Mouse (Mus musculus) T-helper 2 cell (primary cell): ENCODE measurements at regions not wholly inside any gene's neighbourhood (a gene's known extent, or its start where the extent isn't known, plus 50 kb on each side); places are given as distances from the start of the nearest gene placed in this dataset.

ENCODE experiments used
- in situ Hi-C: fragments of 300-600 bp; cut with MboI, MseI; formaldehyde crosslinking; loops from one replicate; pipeline ENCODE4 v1.15.1; 2025; ENCODE audit warnings: high pct_unique_total_duplicates

DNA sequence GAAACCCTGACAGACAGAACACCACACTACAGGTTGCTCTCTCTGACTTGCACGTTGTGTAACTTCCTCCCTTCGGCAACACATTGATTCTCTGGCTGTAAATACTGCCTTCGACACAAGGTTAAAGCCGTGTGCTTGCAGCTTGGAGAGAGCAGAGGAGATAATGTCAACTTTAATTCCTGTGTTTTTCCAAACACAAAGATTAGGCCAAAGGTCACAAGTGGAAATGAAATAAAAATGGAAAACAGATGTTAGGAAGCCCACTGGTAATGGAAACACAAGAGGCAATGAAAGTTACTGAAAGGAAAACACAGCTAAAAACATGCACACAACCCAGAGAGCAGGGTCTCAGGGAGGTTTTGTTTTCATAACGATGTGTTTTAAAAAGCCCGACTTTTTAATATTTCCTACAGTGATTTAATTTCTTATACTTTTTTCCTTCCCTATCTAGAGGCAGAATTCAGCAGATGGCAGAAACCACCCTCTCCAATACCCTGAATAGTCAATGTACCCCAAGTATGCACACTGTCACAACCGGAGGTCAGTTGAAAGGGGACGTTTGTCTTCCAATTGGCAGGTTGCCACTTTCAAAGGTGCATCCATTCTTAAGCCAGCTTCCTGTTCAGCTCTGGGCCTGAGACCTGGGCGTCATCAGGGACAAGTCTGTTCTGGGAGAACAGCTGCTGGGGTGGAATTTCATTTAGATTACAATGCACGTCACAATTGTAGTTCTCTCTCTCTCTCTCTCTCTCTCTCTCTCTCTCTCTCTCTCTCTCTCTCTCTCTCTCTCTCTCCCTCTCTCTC lies 210.8 kb upstream of the Gm5148 start:
- in situ Hi-C loops, result no loop called here

- in situ Hi-C loops, result no loop called here
Measured at GRCm38 (mm10) chr3:37934236-37934635, 209.9 kb upstream of the Gm5148 start.

- in situ Hi-C loops, result no loop called here
Measured at GRCm38 (mm10) chr3:37928731-37929130, 204.4 kb upstream of the Gm5148 start.

DNA sequence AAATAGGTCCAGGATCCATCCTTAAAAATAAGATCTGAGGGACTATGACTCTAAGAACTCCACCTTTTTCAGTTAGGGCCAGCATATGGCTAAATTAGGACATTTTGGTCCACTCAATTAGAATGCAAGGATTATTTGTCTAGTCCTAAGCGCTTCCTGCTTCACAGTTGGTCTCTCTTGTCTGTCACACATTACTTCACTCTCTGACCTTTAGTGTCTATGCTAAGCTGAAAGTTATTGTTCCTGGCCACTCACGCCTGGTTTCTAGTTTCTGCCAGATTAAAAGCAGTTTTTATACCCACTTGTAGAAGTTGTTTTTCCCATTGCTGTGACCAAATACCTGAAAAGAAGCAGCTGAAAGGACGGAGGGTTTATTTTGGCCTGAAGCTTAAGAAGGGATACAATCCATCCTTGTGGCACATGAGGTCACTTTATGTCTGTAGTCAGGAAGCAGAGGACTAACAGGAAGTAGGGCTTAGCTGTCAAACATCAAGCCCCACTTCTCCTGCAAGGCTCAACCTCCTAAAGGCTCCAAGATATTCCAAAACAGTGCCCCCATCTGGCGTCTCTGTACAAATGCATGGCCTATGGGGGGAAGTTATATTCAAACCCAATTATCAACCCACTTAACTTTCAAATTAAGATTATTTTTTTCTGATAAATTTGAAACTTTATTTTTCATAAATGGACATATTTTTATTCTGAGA lies 195.3 kb upstream of the Gm5148 start:
- in situ Hi-C loops, result no loop called here

GRCm38 (mm10) chr3:37916786-37917479 lies 192.6 kb upstream of the Gm5148 start:
- in situ Hi-C loops, result no loop called here

DNA sequence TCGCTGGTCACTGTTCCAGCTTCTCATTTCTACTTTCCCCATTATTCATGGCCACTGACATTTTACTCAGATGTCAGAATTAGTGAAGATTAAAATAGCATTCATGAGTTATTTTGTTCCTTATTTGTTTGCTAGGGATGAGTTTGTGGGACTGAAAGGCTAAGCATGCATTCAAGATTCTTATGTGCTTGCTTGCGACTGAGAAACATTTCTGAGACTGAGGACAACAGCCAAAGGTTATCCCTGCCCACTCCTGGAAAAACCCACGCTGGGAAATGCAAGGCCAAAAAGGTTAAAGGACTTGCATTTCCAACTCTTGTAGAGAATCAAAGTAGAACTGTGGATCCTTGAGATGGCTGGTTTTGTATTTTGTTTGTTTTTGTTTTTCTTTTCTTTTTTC lies 192.0 kb upstream of the Gm5148 start:
- in situ Hi-C loops, result no loop called here

DNA sequence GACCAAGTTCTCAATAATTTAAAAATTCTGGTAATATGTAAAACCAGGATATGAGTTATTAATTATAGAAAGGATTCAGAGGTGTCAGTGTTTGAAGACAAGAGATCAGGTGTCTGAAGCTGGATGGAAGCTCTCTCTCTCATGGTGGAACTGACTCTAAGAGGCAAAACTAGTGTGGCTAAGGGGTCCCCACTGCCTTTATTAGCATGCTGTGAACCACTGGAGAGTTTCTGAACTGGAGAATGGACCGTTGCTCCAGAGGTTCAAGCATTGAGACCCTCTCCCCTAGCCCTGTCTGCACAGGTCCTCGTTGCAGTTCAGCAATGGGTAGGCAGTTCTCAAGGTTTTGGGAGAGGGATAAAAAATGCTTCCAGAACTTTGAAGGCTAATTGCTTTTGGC lies 191.4 kb upstream of the Gm5148 start:
- in situ Hi-C loops, result no loop called here

- in situ Hi-C loops, result no loop called here
Measured at GRCm38 (mm10) chr3:37914136-37914535, 189.8 kb upstream of the Gm5148 start.

- in situ Hi-C loops, result no loop called here
Measured at GRCm38 (mm10) chr3:37909821-37910220, 185.5 kb upstream of the Gm5148 start.

- in situ Hi-C loops, result no loop called here
Measured at GRCm38 (mm10) chr3:37909008-37909407, 184.7 kb upstream of the Gm5148 start.

DNA sequence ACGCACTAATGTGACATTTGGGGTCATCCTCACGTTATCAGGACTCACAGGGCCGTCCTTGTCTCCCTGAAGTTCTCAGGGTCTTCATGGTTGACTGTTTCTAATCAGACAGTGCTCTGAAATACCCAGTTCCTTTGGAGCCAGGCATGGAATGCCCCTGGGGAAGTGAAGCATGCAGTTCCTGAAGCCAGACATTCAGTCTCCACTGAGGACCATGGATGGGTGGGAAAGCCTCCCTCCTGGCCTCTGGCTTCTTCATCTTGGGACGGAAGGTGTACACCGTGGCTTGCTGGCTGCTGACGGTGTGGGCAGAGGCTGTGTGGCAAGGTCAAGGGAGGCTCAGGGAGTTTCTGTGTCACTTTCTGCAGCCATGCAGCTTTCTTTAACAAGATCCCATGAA lies 184.2 kb upstream of the Gm5148 start:
- in situ Hi-C loops, result no loop called here

- in situ Hi-C loops, result no loop called here
Measured at GRCm38 (mm10) chr3:37907432-37908088, 183.3 kb upstream of the Gm5148 start.

DNA sequence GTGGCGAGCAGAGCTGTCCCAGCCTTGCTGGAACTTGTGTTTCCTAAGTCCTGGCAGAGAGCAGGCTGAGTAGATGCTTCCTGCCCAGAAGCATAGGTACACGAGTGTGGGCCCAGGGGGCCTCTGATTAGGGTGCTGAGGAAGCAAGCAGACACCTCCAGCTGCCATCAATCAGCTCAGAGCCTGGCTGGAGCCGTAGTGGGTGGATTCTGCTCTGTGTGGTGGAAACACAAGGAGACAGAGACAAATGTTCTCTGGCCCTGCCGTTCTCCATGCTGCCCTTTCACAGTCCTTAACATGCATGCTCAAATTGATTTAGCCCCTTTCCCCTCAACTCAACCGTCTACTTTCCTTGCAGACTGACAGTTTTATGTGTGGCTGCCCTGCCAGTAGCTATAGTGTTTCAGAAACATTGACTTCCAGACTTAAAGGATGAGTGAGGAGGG lies 182.5 kb upstream of the Gm5148 start:
- in situ Hi-C loops, result no loop called here

- in situ Hi-C loops, result no loop called here
Measured at GRCm38 (mm10) chr3:37904188-37904587, 179.9 kb upstream of the Gm5148 start.

DNA sequence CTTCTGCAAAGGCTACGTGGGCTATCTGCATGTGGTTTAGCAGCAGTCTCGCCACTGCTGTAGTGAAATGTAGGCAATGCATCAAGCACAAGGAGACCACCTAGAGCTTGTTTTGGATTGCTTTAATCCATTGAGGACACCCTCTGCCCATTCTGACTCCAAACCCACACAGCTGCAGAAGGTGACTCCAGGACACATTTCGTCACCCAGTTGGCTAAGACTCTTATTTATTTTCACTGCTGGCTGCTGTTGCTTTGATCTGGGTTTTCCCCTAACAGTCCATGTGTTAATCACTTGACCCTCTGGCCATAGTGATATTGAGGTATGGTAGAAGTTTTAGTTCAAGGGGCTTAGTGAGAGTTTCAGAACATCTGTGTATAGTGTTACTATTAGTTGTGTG lies 179.2 kb upstream of the Gm5148 start:
- in situ Hi-C loops, result no loop called here

- in situ Hi-C loops, result no loop called here
Measured at GRCm38 (mm10) chr3:37903021-37903420, 178.7 kb upstream of the Gm5148 start.

DNA sequence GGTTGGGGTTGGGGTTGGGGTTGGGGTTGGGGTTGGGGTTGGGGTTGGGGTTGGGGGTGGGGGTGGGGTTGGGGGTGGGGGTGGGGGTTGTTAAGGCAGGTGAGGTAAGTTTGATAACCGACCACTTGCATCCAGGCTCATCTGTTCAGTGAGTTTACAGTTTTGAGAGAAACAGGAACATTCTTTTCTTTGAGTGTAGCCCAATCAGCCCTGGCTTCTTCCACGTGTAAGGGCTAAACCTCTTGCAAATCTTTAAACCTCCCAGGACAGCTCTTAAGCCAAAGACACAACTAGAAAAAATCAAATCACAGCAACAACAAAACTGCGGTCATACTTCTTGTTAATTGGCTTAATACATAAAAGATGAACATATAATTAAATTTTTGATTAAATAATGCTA lies 173.1 kb upstream of the Gm5148 start:
- in situ Hi-C loops, result no loop called here

- in situ Hi-C loops, result no loop called here
Measured at GRCm38 (mm10) chr3:37896821-37897311, 172.6 kb upstream of the Gm5148 start.

- in situ Hi-C loops, result no loop called here
Measured at GRCm38 (mm10) chr3:37894599-37894998, 170.3 kb upstream of the Gm5148 start.

DNA sequence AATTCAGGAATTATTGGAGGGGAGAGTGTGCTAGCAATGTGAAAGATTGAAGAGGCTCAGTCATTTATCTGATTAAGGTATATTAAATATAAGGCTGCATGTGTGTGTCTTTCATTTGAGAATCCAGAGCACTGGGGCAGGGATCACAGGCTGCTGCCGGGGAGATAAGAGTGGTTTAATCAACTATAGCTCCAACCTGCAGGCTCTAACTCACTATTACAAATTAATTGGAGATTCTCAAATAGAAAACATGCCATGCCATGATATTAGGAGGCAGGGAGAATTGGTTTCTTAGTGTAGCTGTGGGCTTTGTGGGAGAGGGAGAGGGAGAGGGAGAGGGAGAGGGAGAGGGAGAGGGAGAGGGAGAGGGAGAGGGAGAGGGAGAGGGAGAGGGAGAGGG lies 165.9 kb upstream of the Gm5148 start:
- in situ Hi-C loops, result no loop called here

DNA sequence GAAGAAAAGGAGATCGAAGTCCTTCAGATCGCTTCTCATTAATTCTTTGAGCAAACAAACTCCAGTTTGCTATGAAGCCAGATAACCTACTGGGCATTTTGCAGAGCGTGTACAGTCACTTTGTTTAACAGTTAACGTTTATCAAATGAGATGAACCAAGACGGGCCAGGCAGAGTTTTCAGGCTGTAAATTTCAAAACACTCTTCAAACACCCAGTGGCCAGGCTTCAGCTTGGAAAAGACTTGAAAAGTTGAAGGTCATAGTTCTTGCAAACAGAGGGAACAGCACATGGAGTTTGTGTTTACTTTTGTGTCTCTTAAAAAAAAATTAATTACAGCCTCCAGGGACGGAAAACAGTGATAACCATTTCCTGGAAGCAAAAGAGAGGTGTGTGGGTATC lies 164.2 kb upstream of the Gm5148 start:
- in situ Hi-C loops, result no loop called here

DNA sequence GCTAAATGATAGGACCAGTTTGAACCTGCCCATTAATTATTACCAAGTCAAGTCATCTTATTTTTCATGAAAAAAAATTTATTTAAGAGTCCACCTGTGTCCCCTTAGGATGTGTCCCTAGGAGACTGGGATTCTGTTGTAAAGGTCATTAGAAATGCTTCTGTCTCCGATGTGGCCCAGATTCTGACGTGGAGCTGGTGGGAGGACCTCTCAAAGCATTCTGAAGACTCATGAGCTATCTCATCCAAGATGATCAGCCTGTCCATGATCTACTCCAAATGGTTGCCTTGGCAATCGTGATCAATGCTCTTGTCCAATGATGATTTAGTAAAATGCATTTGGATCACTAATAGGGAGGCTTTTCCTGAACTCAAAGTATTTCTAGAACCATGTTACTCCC lies 163.4 kb upstream of the Gm5148 start:
- in situ Hi-C loops, result no loop called here
